Mouse (Mus musculus) small intestine, adult 10 weeks (tissue): Measurements from ENCODE around the gene Srbd1. TPM values are rescaled to one million over a fixed set of nuclear protein-coding genes. Genes with fewer than 3 reads are reported as not detected.

ENCODE experiments used
- polyA plus RNA-seq: library from polyadenylated mRNA; stranded (reverse); fragments of 350-450 nt; fragmentation: Illumina TruSeq; extraction: RNeasy Lipid Tissue Mini Kit (QIAGEN cat#74804); gene quantifications from one replicate; pipeline ENCODE4 v1.2.3, GENCODE M21; 2014; ENCODE audit warnings: low replicate concordance

Srbd1 gene
- polyA plus RNA-seq: 8.6 TPM

DNA sequence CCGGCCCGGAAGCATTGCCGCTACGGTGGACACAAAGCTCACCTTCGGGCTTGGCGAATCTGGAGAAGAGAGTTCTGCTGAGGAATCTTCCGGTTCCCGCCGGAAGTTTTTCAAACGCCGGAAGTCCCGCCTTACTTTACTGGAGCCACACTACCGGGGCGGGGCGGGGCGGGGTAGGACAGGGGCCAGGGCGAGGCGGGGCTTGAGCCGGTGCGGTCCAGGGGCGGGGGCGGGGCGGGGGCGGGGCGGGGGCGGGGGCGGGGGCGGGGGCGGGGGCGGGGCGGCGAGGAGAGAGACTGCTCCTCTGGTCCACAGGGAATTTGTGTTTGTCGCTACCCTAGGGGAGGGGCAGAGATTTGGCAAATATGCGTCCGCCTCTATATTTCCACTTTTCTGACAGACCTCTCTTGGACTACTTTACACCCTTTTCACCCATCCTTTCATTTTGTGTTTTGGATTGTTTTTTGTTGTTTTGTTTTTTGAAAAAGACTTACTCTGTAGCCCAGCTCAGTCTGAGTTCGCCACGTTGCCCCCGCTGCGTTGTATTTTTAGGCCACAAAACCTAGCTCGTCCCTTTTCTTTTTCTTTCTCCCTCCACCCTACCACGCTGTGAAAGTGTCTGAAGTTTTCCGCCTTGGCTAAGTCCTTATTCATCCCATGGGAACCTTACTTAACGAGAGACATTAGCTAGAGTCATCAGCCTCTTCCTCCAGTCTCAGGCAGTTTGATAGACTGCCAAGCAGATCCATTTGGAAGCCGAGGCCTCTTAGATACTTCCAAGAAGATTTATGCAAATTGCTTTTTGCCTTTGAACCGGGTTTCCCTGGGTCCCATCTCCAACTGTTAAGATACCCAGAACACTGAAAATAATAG is at the start of gene Srbd1:
Gene Srbd1, minus strand, starts transcription at position 97 of the 873 bp plus-strand sequence.

DNA sequence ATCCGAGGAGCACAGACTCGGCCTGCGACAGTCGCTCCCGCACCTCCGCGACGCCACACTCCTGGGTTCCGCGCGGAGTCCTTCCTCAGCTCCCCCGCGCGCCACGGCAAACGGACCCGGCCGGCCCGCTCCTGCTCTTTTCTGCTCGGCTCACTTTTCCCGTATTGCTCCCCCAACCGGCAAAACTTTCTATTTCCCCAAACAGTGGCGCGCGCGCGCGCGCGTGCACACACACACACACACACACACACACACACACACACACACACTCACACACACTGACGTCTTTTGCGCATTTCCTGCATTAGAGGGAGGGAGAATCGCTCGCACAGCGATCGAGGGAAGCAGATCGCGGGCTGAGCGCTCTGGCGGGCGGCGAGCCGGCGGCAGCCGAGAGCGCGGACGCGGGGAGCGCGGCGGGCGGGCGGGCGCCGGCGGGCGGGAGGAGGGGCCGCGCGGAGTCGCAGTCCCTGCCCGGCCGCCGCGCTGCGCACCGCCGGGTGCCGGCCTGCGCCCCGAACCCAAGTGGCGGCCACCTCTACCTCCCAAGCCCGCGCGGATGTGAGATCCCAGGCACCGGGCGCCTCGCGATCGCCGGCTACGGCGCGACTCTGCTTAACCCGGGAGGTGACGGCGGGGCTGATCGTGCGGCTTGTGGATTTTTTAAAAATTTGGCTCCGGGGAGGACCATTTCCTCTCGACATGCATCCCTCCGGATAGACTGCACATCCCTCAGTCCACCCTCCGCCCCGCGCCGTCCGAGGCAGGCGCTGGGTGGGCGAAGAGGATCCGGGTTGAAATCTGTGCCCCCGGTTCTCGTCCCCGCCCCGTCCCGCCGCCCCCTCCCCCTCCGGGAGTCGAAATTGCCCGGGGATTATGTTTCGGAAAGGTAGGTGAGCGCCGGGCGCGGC is 22.6 kb upstream of the Srbd1 start, which contains the start of gene Prkce:
Gene Prkce, plus strand, starts transcription at position 466 of the 911 bp plus-strand sequence.

Other genes with a start within 250 kb of the Srbd1 start
- 14.9 TPM for gene Prkce, start 22.6 kb upstream of the Srbd1 start, polyA plus RNA-seq